Mouse (Mus musculus): Measurements from ENCODE around the gene 2610028H24Rik. TPM values are rescaled to one million over a fixed set of nuclear protein-coding genes. Genes with fewer than 3 reads are reported as not detected.

Gene 2610028H24Rik
- total and polyA plus RNA-seq, 2 experiments, result not detected

GRCm38 (mm10) chr10:76480851-76481250 is 32.0 kb downstream of the 2610028H24Rik start:
- Histone ChIP-seq H3K4me1 (ENCODE audit: control insufficient read depth, insufficient read depth, low read length) (no peaks in the 10 kb centered on the region), H3K4me3 (ENCODE audit: insufficient read depth, low read depth, low read length) (no peak overlapping the region), H3K36me3 (ENCODE audit: control insufficient read depth, insufficient read depth, low read length) (peaks cover 57% of the 10 kb centered on the region), H3K27ac (replicated peaks; ENCODE audit: insufficient read depth, low read depth, low read length) (no peak overlapping the region), H3K9ac (ENCODE audit: low read depth, low read length) (no peak overlapping the region), H3K27me3 (ENCODE audit: control insufficient read depth, insufficient read depth, low read length) (no peaks in the 10 kb centered on the region), H3K79me2 (ENCODE audit: control insufficient read depth, insufficient read depth, low read length) (no peaks in the 10 kb centered on the region)
- TF ChIP-seq POLR2A (IDR thresholded peaks at IDR 0.05; ENCODE audit: extremely low read depth, insufficient read depth, low read length), result no peak
- TF ChIP-seq CTCF (IDR thresholded peaks at IDR 0.05; ENCODE audit: low read depth, low read length), result no peak
- WGBS, result 96% methylated on average over 13 of the region's 13 CpGs
- DNase-seq (ENCODE audit: extremely low read depth, low read depth, low spot score), result no peak

GRCm38 (mm10) chr10:76481480-76481879 is 32.6 kb downstream of the 2610028H24Rik start:
- Histone ChIP-seq H3K4me3 (ENCODE audit: insufficient read depth, low read depth, low read length) (no peak overlapping the region), H3K9ac (ENCODE audit: low read depth, low read length) (no peak overlapping the region), H3K4me1 (ENCODE audit: control insufficient read depth, insufficient read depth, low read length) (no peaks in the 10 kb centered on the region), H3K27me3 (ENCODE audit: control insufficient read depth, insufficient read depth, low read length) (no peaks in the 10 kb centered on the region), H3K79me2 (ENCODE audit: control insufficient read depth, insufficient read depth, low read length) (no peaks in the 10 kb centered on the region), H3K36me3 (ENCODE audit: control insufficient read depth, insufficient read depth, low read length) (peaks cover 55% of the 10 kb centered on the region), H3K27ac (replicated peaks; ENCODE audit: insufficient read depth, low read depth, low read length) (no peak overlapping the region)
- no peak for TF ChIP-seq CTCF (IDR thresholded peaks at IDR 0.05; ENCODE audit: low read depth, low read length)
- no peak for TF ChIP-seq POLR2A (IDR thresholded peaks at IDR 0.05; ENCODE audit: extremely low read depth, insufficient read depth, low read length)
- 94% methylated on average over 6 of the region's 6 CpGs for WGBS
- DNase-seq (ENCODE audit: extremely low read depth, low read depth, low spot score), result no peak

- 97% methylated on average over 2 of the region's 2 CpGs for WGBS
- peaks cover 61% of the 10 kb centered on the region for H3K36me3 ChIP-seq (ENCODE audit: control insufficient read depth, insufficient read depth, low read length)
- no peak overlapping the region for H3K27ac ChIP-seq (replicated peaks; ENCODE audit: insufficient read depth, low read depth, low read length)
- no peak for DNase-seq (ENCODE audit: extremely low read depth, low read depth, low spot score)
- H3K4me3 ChIP-seq (ENCODE audit: insufficient read depth, low read depth, low read length), result no peak overlapping the region
- H3K4me1 ChIP-seq (ENCODE audit: control insufficient read depth, insufficient read depth, low read length), result no peaks in the 10 kb centered on the region
- no peak overlapping the region for H3K9ac ChIP-seq (ENCODE audit: low read depth, low read length)
- no peak for TF ChIP-seq CTCF (IDR thresholded peaks at IDR 0.05; ENCODE audit: low read depth, low read length)
- TF ChIP-seq POLR2A (IDR thresholded peaks at IDR 0.05; ENCODE audit: extremely low read depth, insufficient read depth, low read length), result no peak
- H3K27me3 ChIP-seq (ENCODE audit: control insufficient read depth, insufficient read depth, low read length), result no peaks in the 10 kb centered on the region
- H3K79me2 ChIP-seq (ENCODE audit: control insufficient read depth, insufficient read depth, low read length), result no peaks in the 10 kb centered on the region
These were observed 37.4 kb downstream of the 2610028H24Rik start for GRCm38 (mm10) chr10:76486302-76486701.

- TF ChIP-seq CTCF (IDR thresholded peaks at IDR 0.05; ENCODE audit: low read depth, low read length) (no peak), POLR2A (IDR thresholded peaks at IDR 0.05; ENCODE audit: extremely low read depth, insufficient read depth, low read length) (no peak)
- no peak overlapping the region for H3K4me3 ChIP-seq (ENCODE audit: insufficient read depth, low read depth, low read length)
- no peak overlapping the region for H3K27ac ChIP-seq (replicated peaks; ENCODE audit: insufficient read depth, low read depth, low read length)
- no peaks in the 10 kb centered on the region for H3K79me2 ChIP-seq (ENCODE audit: control insufficient read depth, insufficient read depth, low read length)
- H3K27me3 ChIP-seq (ENCODE audit: control insufficient read depth, insufficient read depth, low read length), result no peaks in the 10 kb centered on the region
- H3K4me1 ChIP-seq (ENCODE audit: control insufficient read depth, insufficient read depth, low read length), result no peaks in the 10 kb centered on the region
- 82% methylated on average over 8 of the region's 8 CpGs for WGBS
- no peak for DNase-seq (ENCODE audit: extremely low read depth, low read depth, low spot score)
- no peak overlapping the region for H3K9ac ChIP-seq (ENCODE audit: low read depth, low read length)
- peaks cover 55% of the 10 kb centered on the region for H3K36me3 ChIP-seq (ENCODE audit: control insufficient read depth, insufficient read depth, low read length)
These were observed 39.4 kb downstream of the 2610028H24Rik start for GRCm38 (mm10) chr10:76488265-76488664.

- TF ChIP-seq CTCF (IDR thresholded peaks at IDR 0.05; ENCODE audit: low read depth, low read length), result no peak
- no peak for TF ChIP-seq POLR2A (IDR thresholded peaks at IDR 0.05; ENCODE audit: extremely low read depth, insufficient read depth, low read length)
- Histone ChIP-seq H3K4me3 (ENCODE audit: insufficient read depth, low read depth, low read length) (no peak overlapping the region), H3K4me1 (ENCODE audit: control insufficient read depth, insufficient read depth, low read length) (no peaks in the 10 kb centered on the region), H3K27ac (replicated peaks; ENCODE audit: insufficient read depth, low read depth, low read length) (no peak overlapping the region), H3K79me2 (ENCODE audit: control insufficient read depth, insufficient read depth, low read length) (no peaks in the 10 kb centered on the region), H3K9ac (ENCODE audit: low read depth, low read length) (no peak overlapping the region), H3K36me3 (ENCODE audit: control insufficient read depth, insufficient read depth, low read length) (peaks cover 52% of the 10 kb centered on the region), H3K27me3 (ENCODE audit: control insufficient read depth, insufficient read depth, low read length) (no peaks in the 10 kb centered on the region)
- 88% methylated on average over 15 of the region's 15 CpGs for WGBS
- DNase-seq (ENCODE audit: extremely low read depth, low read depth, low spot score), result no peak
These were observed 40.3 kb downstream of the 2610028H24Rik start for GRCm38 (mm10) chr10:76489205-76489604.

GRCm38 (mm10) chr10:76493527-76493926 is 44.6 kb downstream of the 2610028H24Rik start:
- no peak overlapping the region for H3K9ac ChIP-seq (ENCODE audit: low read depth, low read length)
- no peaks in the 10 kb centered on the region for H3K79me2 ChIP-seq (ENCODE audit: control insufficient read depth, insufficient read depth, low read length)
- TF ChIP-seq POLR2A (IDR thresholded peaks at IDR 0.05; ENCODE audit: extremely low read depth, insufficient read depth, low read length) (no peak), CTCF (IDR thresholded peaks at IDR 0.05; ENCODE audit: low read depth, low read length) (no peak)
- H3K36me3 ChIP-seq (ENCODE audit: control insufficient read depth, insufficient read depth, low read length), result peaks cover 48% of the 10 kb centered on the region
- DNase-seq (ENCODE audit: extremely low read depth, low read depth, low spot score), result no peak
- H3K27ac ChIP-seq (replicated peaks; ENCODE audit: insufficient read depth, low read depth, low read length), result no peak overlapping the region
- no peaks in the 10 kb centered on the region for H3K4me1 ChIP-seq (ENCODE audit: control insufficient read depth, insufficient read depth, low read length)
- WGBS, result 79% methylated on average over 1 of the region's 1 CpGs
- no peak overlapping the region for H3K4me3 ChIP-seq (ENCODE audit: insufficient read depth, low read depth, low read length)
- H3K27me3 ChIP-seq (ENCODE audit: control insufficient read depth, insufficient read depth, low read length), result no peaks in the 10 kb centered on the region
